Mouse (Mus musculus): Measurements from ENCODE around the gene Nhlrc2.
A peak's percentile ranks its signal among the peaks of the same experiment; 100 is the strongest.
"Not testable (repeated sequence)": the region's sequence is repeated elsewhere in the genome, so short reads cannot be mapped to it uniquely, and the experiment has no call there.

Nhlrc2 gene

DNA sequence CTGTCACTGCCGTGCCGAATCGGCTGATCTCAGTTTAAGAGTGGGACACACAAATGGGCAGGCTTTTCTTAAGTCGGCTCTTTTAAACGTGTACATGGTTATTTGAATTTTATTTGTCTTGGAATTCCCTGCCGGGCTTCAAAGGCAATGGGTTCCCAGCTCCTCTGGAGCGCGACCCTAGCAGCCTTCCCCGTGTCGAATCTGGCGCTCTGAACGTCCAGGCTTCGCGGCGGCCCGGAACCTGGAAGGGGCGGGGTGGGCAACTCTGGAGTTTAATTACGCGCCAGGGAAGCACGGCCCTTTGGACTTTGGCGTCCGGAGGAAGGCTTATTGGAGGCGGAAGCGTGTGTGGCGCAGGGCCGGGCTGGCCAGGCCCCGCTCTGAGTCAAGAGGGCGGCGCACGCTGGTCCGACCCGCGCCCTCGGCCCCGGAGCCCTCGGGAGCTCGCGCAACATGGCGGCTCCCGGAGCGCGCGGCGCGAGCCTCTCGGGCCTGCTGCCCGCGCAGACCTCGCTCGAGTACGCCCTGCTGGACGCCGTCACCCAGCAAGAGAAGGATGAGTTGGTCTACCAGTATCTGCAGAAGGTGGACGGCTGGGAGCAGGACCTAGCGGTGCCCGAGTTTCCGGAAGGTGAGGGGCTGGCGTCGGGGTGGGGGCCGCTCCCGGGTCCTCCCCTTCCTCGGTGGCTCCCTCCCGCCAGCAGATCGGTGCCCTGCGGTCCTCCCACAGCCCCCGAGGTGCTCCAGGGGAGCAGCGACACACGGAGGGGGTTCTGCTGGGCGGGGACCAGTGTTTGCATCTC is at the start of gene Nhlrc2:
Gene Nhlrc2, plus strand, starts transcription at position 32 of the 803 bp plus-strand sequence.
- peak; percentile 93 for DNase-seq

DNA sequence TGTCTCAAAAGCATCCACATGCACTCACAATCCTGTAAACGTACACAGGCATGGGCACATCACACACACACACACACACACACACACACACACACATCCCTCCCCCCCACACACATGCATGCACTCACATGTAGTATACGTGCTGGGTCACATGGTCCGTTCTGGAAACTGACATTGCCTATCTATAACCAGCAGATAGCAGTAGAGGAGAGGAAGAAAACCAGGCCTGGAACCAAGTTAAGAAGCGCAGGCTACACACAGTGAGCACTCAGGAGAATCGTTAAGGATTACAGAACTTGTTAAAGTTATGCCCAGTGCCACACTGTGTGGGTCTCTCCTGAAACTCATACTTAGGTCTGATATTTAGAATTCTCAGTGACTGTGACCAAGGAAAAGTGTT is 45.0 kb upstream of the Nhlrc2 start:
- not testable (repeated sequence) for DNase-seq

- not testable (repeated sequence) for DNase-seq
Measured at GRCm38 (mm10) chr19:56503525-56503924, 44.5 kb upstream of the Nhlrc2 start.

DNA sequence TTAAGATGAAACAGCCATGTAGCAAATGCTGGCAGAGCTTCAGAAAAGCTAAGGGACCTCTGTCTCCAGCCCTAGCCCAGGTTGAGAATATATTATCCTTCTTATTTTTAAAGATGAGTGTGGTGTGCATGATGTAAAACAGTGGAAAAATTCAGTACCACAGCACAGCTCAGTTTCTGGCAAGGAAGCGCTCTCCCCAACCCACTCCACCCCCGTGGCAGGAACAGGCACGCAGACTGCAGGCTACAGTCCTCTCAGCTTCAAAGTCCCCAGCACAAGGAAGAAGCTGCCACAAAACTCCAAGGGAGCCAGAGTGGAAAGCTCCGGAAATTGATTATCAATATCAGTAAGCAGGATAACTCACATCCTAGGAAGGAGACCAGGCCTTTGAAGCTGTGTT is 36.9 kb upstream of the Nhlrc2 start:
- not testable (repeated sequence) for DNase-seq

DNA sequence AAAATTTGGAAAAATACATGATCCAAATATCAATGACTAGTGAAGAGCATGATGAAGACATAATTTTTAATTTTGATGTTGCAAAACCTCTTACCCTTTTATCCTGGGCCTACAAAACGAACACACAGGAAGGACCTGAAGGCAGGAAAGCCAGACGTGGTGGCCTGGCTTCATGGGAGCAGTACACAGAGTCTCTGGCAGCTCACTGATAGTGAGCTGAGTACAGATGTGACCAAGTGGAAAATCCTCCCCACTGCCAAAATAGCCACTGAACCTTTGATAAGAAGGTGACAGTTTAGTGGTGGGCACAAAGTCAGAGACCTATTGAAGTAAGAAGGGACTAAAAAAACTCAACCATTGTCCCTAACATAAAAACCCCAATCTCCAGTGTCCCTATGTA is 34.5 kb upstream of the Nhlrc2 start:
- not testable (repeated sequence) for DNase-seq

GRCm38 (mm10) chr19:56519408-56519807 is 28.7 kb upstream of the Nhlrc2 start:
- DNase-seq, result not testable (repeated sequence)

DNA sequence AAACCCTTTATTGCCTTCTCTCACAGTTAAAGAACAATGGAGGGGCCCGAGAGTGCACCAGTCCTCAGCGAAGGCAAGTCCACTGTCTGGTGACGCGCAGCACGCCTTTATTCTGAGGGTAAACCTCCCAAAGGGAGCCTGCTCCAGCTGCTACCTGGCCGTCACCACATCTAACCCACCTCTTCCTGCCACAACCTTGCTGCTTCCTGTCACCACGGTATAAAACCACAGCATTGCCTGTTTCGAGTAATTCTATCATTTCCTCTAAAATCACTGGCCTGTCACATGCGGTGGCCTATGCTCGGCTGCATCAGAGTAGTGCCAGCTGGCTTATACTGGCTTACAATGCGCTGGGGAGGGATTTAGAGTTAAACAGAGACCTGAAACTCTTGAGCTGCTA is 17.5 kb upstream of the Nhlrc2 start:
- DNase-seq, result not testable (repeated sequence)

GRCm38 (mm10) chr19:56531251-56531650 is 16.8 kb upstream of the Nhlrc2 start:
- DNase-seq, result no peak

GRCm38 (mm10) chr19:56533291-56534071 is 14.6 kb upstream of the Nhlrc2 start:
- DNase-seq, result no peak

DNA sequence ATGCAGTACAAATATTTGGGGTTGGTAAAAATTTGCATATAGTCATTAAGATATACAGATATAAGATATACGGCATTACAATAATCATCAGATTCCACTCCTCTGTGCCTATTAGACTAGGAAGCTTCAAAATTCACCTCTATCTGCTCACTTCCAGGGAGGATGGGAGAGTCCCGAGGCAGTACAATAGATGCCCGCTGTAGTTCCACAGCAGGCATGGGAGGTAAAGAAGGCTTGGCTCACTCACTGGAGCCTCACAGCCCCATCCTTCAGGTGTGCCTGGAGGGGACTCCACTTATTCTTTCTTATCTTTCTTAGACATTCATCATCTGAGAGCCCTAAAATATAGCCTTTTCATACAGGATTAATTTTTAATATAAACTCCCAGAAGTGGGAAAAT is 13.7 kb upstream of the Nhlrc2 start:
- DNase-seq, result no peak

DNA sequence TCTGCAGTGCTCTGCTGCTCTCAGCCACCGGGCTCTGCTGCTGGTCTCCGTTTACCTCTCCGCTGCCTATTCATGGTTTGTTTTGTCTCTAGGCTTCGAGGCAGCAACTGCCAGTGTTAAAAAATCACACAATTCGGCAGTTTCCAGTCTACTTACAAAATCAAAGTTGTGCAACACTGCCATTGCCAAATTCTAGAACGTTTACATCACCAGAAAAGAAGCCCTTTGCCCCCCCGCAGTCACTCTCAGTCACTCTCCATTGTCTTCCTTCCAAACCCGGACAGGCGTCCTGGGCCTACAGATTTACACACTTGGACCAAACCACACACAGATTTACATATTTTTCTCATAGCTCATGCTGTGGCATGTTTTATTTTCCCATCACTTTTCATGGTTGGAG is 13.0 kb upstream of the Nhlrc2 start:
- DNase-seq, result no peak

DNA sequence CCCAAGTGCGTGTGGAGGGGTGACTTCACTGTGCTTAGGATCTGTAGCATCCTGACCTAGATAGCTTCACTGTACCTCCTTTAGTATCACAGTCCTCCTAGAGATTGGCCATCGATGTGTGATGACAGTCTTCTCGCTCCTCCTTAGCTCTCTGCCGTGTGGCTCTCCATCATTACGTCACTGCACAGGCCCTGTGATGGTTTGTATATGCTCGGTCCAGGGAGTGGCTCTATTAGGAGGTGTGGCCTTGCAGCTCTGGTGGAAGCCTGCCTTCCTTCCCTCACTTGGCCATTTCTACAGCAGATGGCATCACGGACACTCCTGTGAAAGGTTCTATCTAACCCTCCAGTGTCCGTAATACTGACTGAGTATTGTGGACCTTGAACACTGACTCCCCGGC is 12.3 kb upstream of the Nhlrc2 start:
- no peak for DNase-seq

GRCm38 (mm10) chr19:56543320-56543719 is 4.7 kb upstream of the Nhlrc2 start:
- no peak for DNase-seq

GRCm38 (mm10) chr19:56544681-56545388 is 3.2 kb upstream of the Nhlrc2 start:
- DNase-seq, result no peak

GRCm38 (mm10) chr19:56546031-56546430 is 2.0 kb upstream of the Nhlrc2 start:
- DNase-seq, result no peak

GRCm38 (mm10) chr19:56547456-56548229 is 418 bp upstream of the Nhlrc2 start, which contains the start of gene Dclre1a:
Gene Dclre1a, minus strand, starts transcription at chr19:56548222.
- DNase-seq, result peak; percentile 81

DNA sequence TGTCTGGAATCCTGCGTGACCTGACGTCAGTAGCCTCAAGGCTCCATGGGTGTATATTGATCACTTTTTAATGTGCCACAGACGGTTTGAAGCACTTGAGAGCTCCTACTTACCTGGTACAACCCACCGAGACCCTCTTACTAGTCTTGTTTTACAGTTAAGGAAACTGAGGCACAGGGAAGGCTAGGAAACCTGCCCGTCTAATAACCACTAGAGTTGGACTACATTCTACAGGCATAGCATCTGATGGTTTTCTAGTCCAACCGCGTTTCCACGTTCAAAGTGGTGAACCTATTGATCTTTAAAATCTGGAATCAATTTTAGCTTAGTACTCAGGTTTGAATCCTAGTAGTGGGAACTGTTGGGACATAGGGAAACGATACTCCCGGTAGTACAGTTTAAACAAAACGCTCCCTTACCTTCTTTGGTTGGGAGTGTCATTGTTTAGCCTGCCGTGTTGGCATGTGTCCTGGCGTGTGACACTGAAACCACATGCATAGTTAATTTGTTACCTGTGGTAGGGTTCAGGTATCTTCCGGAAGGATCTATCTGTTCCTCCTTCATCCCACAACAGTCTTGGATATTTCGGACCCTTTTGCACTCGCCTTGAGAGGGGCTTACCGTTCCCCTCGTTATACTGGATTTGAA is 1.1 kb downstream of the Nhlrc2 start:
- DNase-seq, result peak; percentile 35

DNA sequence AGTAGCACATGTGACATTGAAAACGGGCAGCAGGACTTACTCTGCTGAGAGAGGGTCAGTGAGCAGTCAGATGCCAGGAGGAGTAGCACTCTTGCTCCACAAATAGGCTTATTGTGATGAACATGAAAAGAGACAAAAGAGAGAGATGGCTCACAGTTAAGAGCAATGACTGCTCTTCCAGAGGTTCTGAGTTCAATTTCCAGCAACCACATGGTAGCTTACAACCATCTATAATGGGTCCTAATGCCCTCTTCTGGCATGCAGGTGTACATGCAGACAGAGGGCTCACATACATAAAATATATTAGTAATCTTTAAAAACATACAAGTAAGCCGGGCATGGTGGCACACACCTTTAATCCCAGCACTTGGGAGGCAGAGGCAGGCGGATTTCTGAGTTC is 5.1 kb downstream of the Nhlrc2 start:
- DNase-seq, result no peak

GRCm38 (mm10) chr19:56555972-56556371 is 7.9 kb downstream of the Nhlrc2 start:
- DNase-seq, result no peak

- DNase-seq, result no peak
Measured at GRCm38 (mm10) chr19:56562433-56563138, 14.5 kb downstream of the Nhlrc2 start.

DNA sequence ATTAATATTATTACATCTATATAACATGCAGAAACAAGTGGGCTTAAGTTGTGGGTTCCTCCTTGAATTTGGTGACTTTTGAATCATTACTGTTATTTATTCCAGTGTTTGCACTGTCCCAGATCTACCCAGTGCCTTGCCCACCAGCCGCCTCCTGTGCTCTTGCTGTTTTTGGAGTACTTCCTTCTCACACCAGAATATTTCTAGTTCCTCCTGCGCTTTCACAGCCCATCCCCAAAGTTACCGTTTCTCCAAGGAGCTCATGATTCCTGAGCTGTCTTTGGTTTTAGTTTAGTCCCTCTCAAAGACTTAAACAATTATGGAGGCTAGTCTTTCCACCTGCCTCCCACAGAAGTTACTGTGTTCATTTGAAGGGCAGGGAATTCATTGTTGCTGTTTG is 15.4 kb downstream of the Nhlrc2 start:
- DNase-seq, result no peak
